Mouse (Mus musculus): ENCODE measurements around the gene Cdc42. TPM values are rescaled to one million over a fixed set of nuclear protein-coding genes. Genes with fewer than 3 reads are reported as not detected.

Gene Cdc42
- total RNA-seq, 2 experiments from 2014 or later = 182 to 187 TPM

GRCm38 (mm10) chr4:137336468-137336867 is 21.1 kb downstream of the Cdc42 start:
- no peak for DNase-seq
- intact Hi-C loops (cut with DNase I) = no loop called here

- intact Hi-C loops (cut with DNase I) = no loop called here
- no peak for DNase-seq
Observed at GRCm38 (mm10) chr4:137332051-137332450, 25.5 kb downstream of the Cdc42 start.

GRCm38 (mm10) chr4:137326494-137326893 is 31.0 kb downstream of the Cdc42 start:
- no peak for DNase-seq
- intact Hi-C loops (cut with DNase I) = no loop called here

- no peak for DNase-seq
- intact Hi-C loops (cut with DNase I) = no loop called here
Observed at GRCm38 (mm10) chr4:137324926-137325325, 32.6 kb downstream of the Cdc42 start.

- DNase-seq = no peak
- intact Hi-C loops (cut with DNase I) = no loop called here
Observed at GRCm38 (mm10) chr4:137316027-137316770, 41.3 kb downstream of the Cdc42 start.

GRCm38 (mm10) chr4:137315061-137315460 is 42.5 kb downstream of the Cdc42 start:
- DNase-seq = no peak
- intact Hi-C loops (cut with DNase I) = no loop called here

- DNase-seq = no peak
- intact Hi-C loops (cut with DNase I) = loop anchor here (5.0 kb wide), 1 partner anchor 78 kb away; no protein-coding TSS in a partner anchor
Observed at GRCm38 (mm10) chr4:137314561-137314960, 43.0 kb downstream of the Cdc42 start.

GRCm38 (mm10) chr4:137313511-137313910 is 44.0 kb downstream of the Cdc42 start:
- DNase-seq = no peak
- intact Hi-C loops (cut with DNase I) = loop anchor here (5.0 kb wide), 1 partner anchor 79 kb away; no protein-coding TSS in a partner anchor

GRCm38 (mm10) chr4:137308377-137308776 is 49.1 kb downstream of the Cdc42 start:
- intact Hi-C loops (cut with DNase I) = loop anchor here (1.0 kb wide), 2 partner anchors 144 to 232 kb away; no protein-coding TSS in a partner anchor
- peak in 1 of 2 experiments; percentile 32 for DNase-seq

GRCm38 (mm10) chr4:137306991-137307706 is 50.4 kb downstream of the Cdc42 start:
- no peak for DNase-seq
- intact Hi-C loops (cut with DNase I) = no loop called here

GRCm38 (mm10) chr4:137306577-137306888 is 51.0 kb downstream of the Cdc42 start:
- intact Hi-C loops (cut with DNase I) = no loop called here
- no peak for DNase-seq

- intact Hi-C loops (cut with DNase I) = no loop called here
- peak in 1 of 2 experiments; percentile 32 for DNase-seq
Observed at GRCm38 (mm10) chr4:137305831-137306576, 51.5 kb downstream of the Cdc42 start.

- intact Hi-C loops (cut with DNase I) = no loop called here
- no peak for DNase-seq
Observed at GRCm38 (mm10) chr4:137305066-137305465, 52.5 kb downstream of the Cdc42 start.

GRCm38 (mm10) chr4:137304106-137304505 is 53.4 kb downstream of the Cdc42 start:
- intact Hi-C loops (cut with DNase I) = no loop called here
- no peak for DNase-seq

- DNase-seq = no peak
- intact Hi-C loops (cut with DNase I) = no loop called here
Observed at GRCm38 (mm10) chr4:137301635-137302034, 55.9 kb downstream of the Cdc42 start.

GRCm38 (mm10) chr4:137300227-137300626 is 57.3 kb downstream of the Cdc42 start:
- intact Hi-C loops (cut with DNase I) = no loop called here
- DNase-seq = no peak

GRCm38 (mm10) chr4:137298406-137298805 is 59.1 kb downstream of the Cdc42 start:
- DNase-seq = peak; percentile 49 to 66
- intact Hi-C loops (cut with DNase I) = no loop called here

- DNase-seq = no peak
Observed at GRCm38 (mm10) chr4:137297611-137298010, 59.9 kb downstream of the Cdc42 start.

GRCm38 (mm10) chr4:137294951-137295350 is 62.6 kb downstream of the Cdc42 start:
- intact Hi-C loops (cut with DNase I) = no loop called here

More at GRCm38 (mm10) chr4:137297611-137298010, 59.9 kb downstream of the Cdc42 start:
- intact Hi-C loops (cut with DNase I) = no loop called here

GRCm38 (mm10) chr4:137294474-137294873 is 63.0 kb downstream of the Cdc42 start:
- intact Hi-C loops (cut with DNase I) = no loop called here

More at GRCm38 (mm10) chr4:137294951-137295350, 62.6 kb downstream of the Cdc42 start:
- no peak for DNase-seq

GRCm38 (mm10) chr4:137294032-137294431 is 63.5 kb downstream of the Cdc42 start:
- intact Hi-C loops (cut with DNase I) = no loop called here
- DNase-seq = no peak

More at GRCm38 (mm10) chr4:137294474-137294873, 63.0 kb downstream of the Cdc42 start:
- no peak for DNase-seq

All from heart, postnatal 14 days (tissue).